Mouse (Mus musculus) yolk sac, embryonic 10.5 days (tissue): Measurements from ENCODE around the gene Scrn1.
A peak's percentile ranks its signal among the peaks of the same experiment; 100 is the strongest.

ENCODE experiments used
- DNase-seq: peaks from one replicate; pipeline ENCODE4 v3.0.0-alpha.2; 2017; ENCODE audit warnings: low spot score

Gene Scrn1

GRCm38 (mm10) chr6:54565665-54566545, at the start of gene Scrn1:
Scrn1 (minus strand) TSS chr6:54566489.
- DNase-seq: peak; percentile 63

GRCm38 (mm10) chr6:54606241-54606640, 40.0 kb upstream of the Scrn1 start:
- DNase-seq: no peak

- DNase-seq: no peak
Measured at GRCm38 (mm10) chr6:54604001-54604715, 37.9 kb upstream of the Scrn1 start.

- no peak for DNase-seq
Measured at GRCm38 (mm10) chr6:54602891-54603290, 36.6 kb upstream of the Scrn1 start.

- DNase-seq: no peak
Measured at GRCm38 (mm10) chr6:54600681-54601347, 34.5 kb upstream of the Scrn1 start.

- DNase-seq: no peak
Measured at GRCm38 (mm10) chr6:54597711-54598110, 31.4 kb upstream of the Scrn1 start.

GRCm38 (mm10) chr6:54597208-54597607, 30.9 kb upstream of the Scrn1 start, which contains the start of gene Fkbp14:
Fkbp14 (minus strand) TSS chr6:54597308.
- DNase-seq: no peak

GRCm38 (mm10) chr6:54595330-54595878, 29.1 kb upstream of the Scrn1 start:
- no peak for DNase-seq

- peak; percentile 92 for DNase-seq
Measured at GRCm38 (mm10) chr6:54594469-54595329, 28.4 kb upstream of the Scrn1 start, which contains the start of gene Plekha8. Plekha8 (plus strand) TSS chr6:54595111.

GRCm38 (mm10) chr6:54593766-54594468, 27.6 kb upstream of the Scrn1 start:
- no peak for DNase-seq

- DNase-seq: peak; percentile 91
Measured at GRCm38 (mm10) chr6:54592938-54593535, 26.7 kb upstream of the Scrn1 start.

- no peak for DNase-seq
Measured at GRCm38 (mm10) chr6:54591778-54592177, 25.5 kb upstream of the Scrn1 start.

GRCm38 (mm10) chr6:54590691-54591090, 24.4 kb upstream of the Scrn1 start:
- DNase-seq: no peak

GRCm38 (mm10) chr6:54588212-54588611, 21.9 kb upstream of the Scrn1 start:
- no peak for DNase-seq

- DNase-seq: no peak
Measured at GRCm38 (mm10) chr6:54587683-54588082, 21.4 kb upstream of the Scrn1 start.

- DNase-seq: no peak
Measured at GRCm38 (mm10) chr6:54586911-54587310, 20.6 kb upstream of the Scrn1 start.

GRCm38 (mm10) chr6:54586175-54586574, 19.9 kb upstream of the Scrn1 start:
- no peak for DNase-seq

GRCm38 (mm10) chr6:54573218-54573955, 7.1 kb upstream of the Scrn1 start:
- no peak for DNase-seq

- no peak for DNase-seq
Measured at GRCm38 (mm10) chr6:54569776-54570175, 3.5 kb upstream of the Scrn1 start.
